In the genomic region with DNA sequence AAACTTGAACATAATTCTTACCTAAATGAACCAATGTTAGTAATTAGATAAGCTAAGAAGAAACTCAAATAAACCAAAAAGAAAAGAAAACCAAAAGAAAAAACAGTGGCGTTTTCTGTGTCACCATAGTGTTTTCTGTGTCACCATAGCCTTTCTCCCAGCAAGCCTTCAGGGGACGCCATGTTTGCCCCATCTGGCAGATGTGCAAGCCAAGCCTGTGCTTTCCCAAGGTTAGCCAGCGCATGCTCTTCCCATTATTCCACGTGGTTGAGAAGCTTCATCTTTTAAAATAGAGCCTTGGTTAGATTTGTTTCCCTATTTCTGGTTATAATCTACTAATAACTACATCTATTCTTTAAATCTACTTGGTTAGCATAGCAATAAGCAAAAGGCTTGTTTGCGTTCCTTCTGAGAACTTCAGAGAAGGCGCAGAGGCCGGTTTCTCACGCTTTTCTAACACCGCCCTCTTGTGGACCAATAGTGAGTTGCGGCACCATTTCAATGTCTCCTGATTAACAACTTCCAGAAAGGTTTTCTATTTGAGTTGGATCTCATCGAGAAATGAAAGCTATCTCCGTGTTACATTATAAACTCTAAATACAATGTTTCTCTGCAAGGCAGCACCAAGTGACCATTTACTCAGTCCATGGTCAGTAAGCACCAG, we compare ENCODE assay signal across 9 mouse cellular contexts. TPM values are rescaled to one million over a fixed set of nuclear protein-coding genes. Genes with fewer than 3 reads are reported as not detected.
DNase-seq lines count a peak whose midpoint lies in the region; ATAC-seq and TF ChIP-seq lines count a peak whose summit lies in the region.
"Had no signal": no experiment of that assay in that cellular context is flagged by ENCODE, and none has a peak within 500 bp of the region (broad histone marks: within the 10 kb centered on the region; RNA-seq: fewer than 3 reads in every experiment).

No protein-coding gene starts in this region.

- peak; percentile 65 for DNase-seq in forebrain, embryonic 10.5 days (ENCODE audit: extremely low spot score, low spot score)
- peak; percentile 85 for DNase-seq in kidney, postnatal 10 days
- peak; percentile 47 to 54 for DNase-seq in lung, adult 18-20 months
- peak; percentile 86 for DNase-seq in right cerebral cortex, postnatal 4 days

- no peak overlapping the region for H3K4me3 ChIP-seq in forebrain, embryonic 10.5 days
- no peak overlapping the region for H3K4me3 ChIP-seq in forebrain, embryonic 16.5 days (replicated peaks; ENCODE audit: low read length)
- H3K4me3 ChIP-seq in bone marrow macrophage, adult 2 months (ENCODE audit: insufficient read depth, low read length) = no peak overlapping the region

- no peaks in the 10 kb centered on the region for H3K4me1 ChIP-seq in forebrain, embryonic 10.5 days
- no peaks in the 10 kb centered on the region for H3K4me1 ChIP-seq in forebrain, embryonic 16.5 days (replicated peaks; ENCODE audit: control insufficient read depth, insufficient read depth, low read length)
- H3K4me1 ChIP-seq in bone marrow macrophage, adult 2 months (ENCODE audit: control insufficient read depth, insufficient read depth, low read length) = peaks cover 4% of the 10 kb centered on the region

- no peak for ATAC-seq in forebrain, embryonic 16.5 days
- peak; percentile 43 for ATAC-seq in CD4-positive, CD25-positive, alpha-beta regulatory T cell, adult 4 months
- peak; percentile 83 for ATAC-seq in frontal cortex, adult (ENCODE audit: low TSS enrichment)

- H3K27me3 ChIP-seq in forebrain, embryonic 10.5 days (ENCODE audit: poor library complexity, severe bottlenecking) = no peaks in the 10 kb centered on the region
- H3K27me3 ChIP-seq in forebrain, embryonic 16.5 days (replicated peaks; ENCODE audit: control insufficient read depth, insufficient read depth, low read length) = no peaks in the 10 kb centered on the region

- H3K36me3 ChIP-seq in forebrain, embryonic 10.5 days (replicated peaks) = no peaks in the 10 kb centered on the region
- no peaks in the 10 kb centered on the region for H3K36me3 ChIP-seq in forebrain, embryonic 16.5 days (ENCODE audit: control insufficient read depth, insufficient read depth)

- no peak for TF ChIP-seq POLR2A in bone marrow macrophage, adult 2 months (IDR thresholded peaks at IDR 0.05; ENCODE audit: borderline replicate concordance, low read depth, low read length)

- no peak overlapping the region for H3K27ac ChIP-seq in forebrain, embryonic 10.5 days
- H3K27ac ChIP-seq in forebrain, embryonic 16.5 days (ENCODE audit: low read length) = no peak overlapping the region
- H3K27ac ChIP-seq in bone marrow macrophage, adult 2 months (ENCODE audit: insufficient read depth, low read depth, low read length) = no peak overlapping the region
- H3K27ac ChIP-seq: macrophage had no signal

- H3K4me2 ChIP-seq in forebrain, embryonic 16.5 days (ENCODE audit: low read length) = no peak overlapping the region

- WGBS in forebrain, embryonic 10.5 days = 24% methylated on average over 12 of the region's 12 CpGs
- WGBS in forebrain, embryonic 16.5 days = 16% methylated on average over 12 of the region's 12 CpGs

- TF ChIP-seq CTCF in bone marrow macrophage, adult 2 months (IDR thresholded peaks at IDR 0.05; ENCODE audit: low read depth, low read length) = peak; percentile 58

- H3K9ac ChIP-seq in forebrain, embryonic 16.5 days (replicated peaks; ENCODE audit: low read depth, low read length) = no peak overlapping the region

- H3K9me3 ChIP-seq in forebrain, embryonic 10.5 days = no peaks in the 10 kb centered on the region
- no peaks in the 10 kb centered on the region for H3K9me3 ChIP-seq in forebrain, embryonic 16.5 days (ENCODE audit: control insufficient read depth, low read length)

RNA-seq across cellular contexts. Expression of a gene that starts 22.7 kb away (rescaled TPM):
- polyA plus RNA-seq in forebrain, embryonic 10.5 days (2016; fragmentation: Nextera tagmentation; extraction: Ambion mirVana) = 50.7 and 53.6 TPM in 2 replicates
- 37.3 and 38.9 TPM in 2 replicates for polyA plus RNA-seq in forebrain, embryonic 16.5 days (2015; fragmentation: Nextera tagmentation; extraction: Ambion mirVana)
- 10 to 100 TPM; 22.6 to 26.6 TPM for polyA plus RNA-seq in CD4-positive, CD25-positive, alpha-beta regulatory T cell, adult 4 months (2017; shearing (Covaris generic))
- polyA plus RNA-seq in bone marrow macrophage, adult 2 months (2012; ENCODE audit: insufficient read depth, insufficient read length, missing spikeins) = 10.0 and 14.6 TPM in 2 replicates

RNA-seq across cellular contexts. Expression of a gene that starts 22.8 kb away (rescaled TPM):
- polyA plus RNA-seq in forebrain, embryonic 10.5 days (2016; fragmentation: Nextera tagmentation; extraction: Ambion mirVana) = 14.7 and 15.7 TPM in 2 replicates
- 55.9 and 65.2 TPM in 2 replicates for polyA plus RNA-seq in forebrain, embryonic 16.5 days (2015; fragmentation: Nextera tagmentation; extraction: Ambion mirVana)
- 10 to 100 TPM; 21.3 to 24.5 TPM for polyA plus RNA-seq in CD4-positive, CD25-positive, alpha-beta regulatory T cell, adult 4 months (2017; shearing (Covaris generic))
- polyA plus RNA-seq in bone marrow macrophage, adult 2 months (2012; ENCODE audit: insufficient read depth, insufficient read length, missing spikeins) = 26.5 and 28.3 TPM in 2 replicates

RNA-seq across cellular contexts. Expression of a gene that starts 33.9 kb away (rescaled TPM):
- 5.7 and 5.9 TPM in 2 replicates for polyA plus RNA-seq in forebrain, embryonic 10.5 days (2016; fragmentation: Nextera tagmentation; extraction: Ambion mirVana)
- polyA plus RNA-seq in forebrain, embryonic 16.5 days (2015; fragmentation: Nextera tagmentation; extraction: Ambion mirVana) = 16.3 and 17.3 TPM in 2 replicates
- under 1 TPM in 1 of 2 experiments, not detected in 1; 0.47 TPM for polyA plus RNA-seq in CD4-positive, CD25-positive, alpha-beta regulatory T cell, adult 4 months (2017; shearing (Covaris generic))
- not detected in 2 replicates for polyA plus RNA-seq in bone marrow macrophage, adult 2 months (2012; ENCODE audit: insufficient read depth, insufficient read length, missing spikeins)
- polyA plus RNA-seq: macrophage had no signal

RNA-seq across cellular contexts. Expression of a gene that starts 39.6 kb away (rescaled TPM):
- polyA plus RNA-seq in forebrain, embryonic 10.5 days (2016; fragmentation: Nextera tagmentation; extraction: Ambion mirVana) = not detected in 2 replicates
- polyA plus RNA-seq in forebrain, embryonic 16.5 days (2015; fragmentation: Nextera tagmentation; extraction: Ambion mirVana) = not detected in 2 replicates
- not detected for polyA plus RNA-seq in CD4-positive, CD25-positive, alpha-beta regulatory T cell, adult 4 months (2017; shearing (Covaris generic))
- not detected in 2 replicates for polyA plus RNA-seq in bone marrow macrophage, adult 2 months (2012; ENCODE audit: insufficient read depth, insufficient read length, missing spikeins)
- polyA plus RNA-seq: macrophage had no signal
